Mouse (Mus musculus) cerebellum, postnatal 36 days (tissue): ENCODE results near the gene Dnase2b.
A peak's percentile ranks its signal among the peaks of the same experiment; 100 is the strongest.

Experiments used
- DNase-seq, 2 experiments: peaks; one replicate each; pipeline ENCODE4 v3.0.0; 2021 to 2022; ENCODE audit warnings: mixed read lengths in 2 of 2

The Dnase2b gene

DNA sequence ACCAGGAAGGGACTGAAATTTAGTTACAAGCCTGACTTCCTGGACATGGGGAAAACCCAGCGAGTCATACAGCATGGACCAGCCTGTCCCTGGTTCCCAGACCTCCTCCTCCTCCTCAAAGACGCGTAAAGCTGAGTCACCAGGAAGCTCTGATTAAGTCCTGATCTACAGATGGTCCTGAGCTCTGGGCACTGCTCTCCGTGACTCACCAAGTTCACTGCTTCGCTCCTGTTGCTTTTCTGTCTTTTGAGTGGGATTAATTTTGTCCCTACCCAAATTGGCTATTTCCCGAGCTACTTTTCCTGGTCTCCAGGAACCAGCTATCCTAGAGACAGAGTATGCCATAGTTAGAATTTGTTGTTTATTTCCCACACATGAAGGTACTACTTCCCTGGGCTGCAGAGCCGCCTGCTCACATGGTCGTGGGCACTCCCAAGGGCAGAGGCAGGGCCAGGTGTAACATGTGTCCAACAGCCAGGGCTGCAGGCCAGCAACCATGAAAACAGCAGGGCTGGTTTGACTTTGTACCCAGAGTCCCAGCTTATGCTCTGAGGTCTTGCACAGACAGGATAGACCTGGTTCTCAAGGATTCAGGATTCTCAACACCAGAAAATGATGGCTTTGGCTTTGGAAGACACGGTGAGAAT is 47.4 kb downstream of the Dnase2b start:
- DNase-seq = no peak

DNA sequence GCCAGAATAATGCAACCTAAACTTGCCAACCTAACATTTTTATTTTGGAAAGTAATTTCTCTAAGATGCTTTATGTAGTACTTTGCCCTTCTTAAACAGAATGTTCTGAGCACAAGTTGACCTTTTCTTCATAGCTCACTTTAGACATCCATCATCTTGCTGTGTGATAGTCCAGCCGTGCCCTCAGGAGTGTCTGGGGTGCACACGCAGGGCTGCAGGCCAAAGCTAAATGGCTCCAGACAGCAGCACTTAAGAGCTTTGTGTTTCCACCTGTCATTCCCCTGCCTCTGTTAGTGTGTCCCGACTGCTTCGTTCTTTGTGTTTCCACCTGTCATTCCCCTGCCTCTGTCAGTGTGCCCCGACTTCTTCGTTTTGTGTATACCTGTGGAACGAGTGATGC is 48.0 kb downstream of the Dnase2b start:
- no peak for DNase-seq

DNA sequence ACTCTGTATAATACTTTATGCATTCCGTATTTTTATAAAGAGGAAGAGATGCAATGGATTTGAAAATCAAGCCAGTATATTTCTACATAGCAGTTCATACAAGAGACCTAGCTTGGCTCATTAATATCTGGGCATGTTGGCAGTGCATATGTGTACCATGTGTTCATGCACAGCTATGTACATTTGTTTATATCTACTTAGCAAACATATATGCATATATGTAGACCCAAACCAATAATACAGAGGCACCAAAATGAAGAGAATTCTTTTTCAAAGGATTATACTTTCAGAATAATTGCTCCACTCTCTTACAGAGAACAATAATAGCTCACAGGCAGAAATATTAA is 50.4 kb downstream of the Dnase2b start:
- DNase-seq = no peak

DNA sequence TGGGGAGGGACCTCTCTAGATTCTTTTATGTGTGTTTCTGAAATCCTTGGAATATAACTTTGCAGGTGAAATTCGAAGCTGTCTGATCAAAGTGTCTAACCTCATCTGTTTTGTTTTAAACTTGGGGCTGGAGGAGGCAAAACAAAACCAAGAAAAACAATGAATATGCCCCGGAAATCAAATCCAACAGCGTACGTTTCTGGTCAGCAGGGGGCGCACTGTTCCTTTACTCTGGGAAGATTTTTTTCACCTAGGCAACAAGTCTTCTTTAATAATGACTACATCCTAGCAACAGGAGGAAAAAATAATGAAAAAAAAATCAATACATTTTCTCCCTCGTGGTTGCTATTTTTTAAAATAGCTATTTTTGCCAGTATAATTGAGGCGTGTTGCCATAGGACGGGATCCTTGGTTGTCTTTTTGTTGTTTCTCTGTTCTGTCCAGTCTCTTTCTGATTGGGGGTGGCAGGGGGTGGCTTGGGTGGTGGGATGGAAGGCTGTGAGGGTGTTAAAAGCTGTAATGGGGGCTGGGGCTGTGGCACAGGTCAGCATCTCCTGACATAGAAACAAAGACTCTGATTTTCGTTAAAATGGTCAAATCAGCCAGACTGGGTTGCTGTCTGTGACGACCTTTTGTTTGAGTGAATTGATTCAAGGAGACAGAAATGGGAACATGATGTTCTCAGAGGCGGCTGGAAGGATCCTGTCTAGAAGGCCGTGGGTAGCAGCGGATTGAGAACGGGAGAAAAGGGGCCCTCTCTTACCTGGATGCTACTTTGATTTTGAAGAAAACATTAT is 50.9 kb downstream of the Dnase2b start:
- DNase-seq = peak; percentile 77 to 85

DNA sequence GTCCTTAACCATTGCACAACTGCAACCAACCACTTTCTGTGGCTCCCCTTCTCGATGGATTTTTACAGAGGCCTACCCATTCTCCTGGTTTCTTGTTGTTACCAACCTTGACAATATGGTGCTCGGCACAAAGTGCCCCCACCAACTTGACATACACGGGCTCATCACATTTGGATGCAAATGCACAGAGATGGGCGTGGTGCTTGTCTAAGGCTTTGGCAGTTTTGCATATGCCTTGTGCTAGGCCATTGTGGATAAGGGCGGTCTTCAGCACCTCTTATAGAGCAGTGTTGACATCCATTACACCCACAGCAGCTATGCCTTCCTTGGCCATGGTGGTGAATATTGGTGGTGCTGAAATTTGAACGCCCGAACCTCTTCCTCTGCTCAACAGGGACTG is 52.5 kb downstream of the Dnase2b start:
- DNase-seq = no peak

DNA sequence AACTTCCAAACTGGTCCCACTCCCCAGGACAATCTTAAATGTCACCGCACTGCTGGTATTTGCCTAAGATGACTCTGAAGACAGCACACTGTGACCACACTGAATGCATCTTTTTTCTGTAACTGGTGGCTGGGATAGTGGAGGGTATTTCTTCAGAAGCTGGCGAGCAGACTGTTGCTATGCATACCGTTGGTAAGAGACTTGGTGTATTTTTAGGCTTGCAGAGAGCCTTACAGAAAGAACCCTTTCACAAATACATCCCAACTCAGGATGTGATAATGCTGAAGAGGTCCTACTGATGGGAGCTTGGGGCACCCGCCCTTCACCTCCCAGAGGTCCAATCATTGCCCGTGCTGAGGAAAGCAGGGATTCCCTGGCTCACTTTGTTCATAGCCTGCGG is 57.9 kb downstream of the Dnase2b start:
- no peak for DNase-seq

DNA sequence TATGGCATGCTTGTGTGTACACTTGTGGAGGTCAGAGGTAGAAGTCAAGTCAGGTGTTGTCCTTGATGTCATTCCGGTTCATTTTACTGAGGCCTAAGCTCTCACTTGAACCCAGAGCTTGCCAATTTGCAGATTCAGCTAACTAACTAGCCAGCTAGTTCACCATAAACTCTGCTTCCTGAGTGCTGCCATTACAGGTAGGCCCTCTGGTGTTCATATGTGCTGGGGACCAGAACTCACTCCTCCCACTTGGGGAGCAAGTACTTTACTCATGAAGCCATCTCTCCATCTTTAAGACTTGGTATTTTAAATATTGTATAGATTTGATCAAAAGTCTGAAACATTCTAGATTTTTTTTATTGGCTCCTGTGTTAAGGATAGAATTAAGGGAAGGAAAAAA is 58.8 kb downstream of the Dnase2b start:
- DNase-seq = no peak

DNA sequence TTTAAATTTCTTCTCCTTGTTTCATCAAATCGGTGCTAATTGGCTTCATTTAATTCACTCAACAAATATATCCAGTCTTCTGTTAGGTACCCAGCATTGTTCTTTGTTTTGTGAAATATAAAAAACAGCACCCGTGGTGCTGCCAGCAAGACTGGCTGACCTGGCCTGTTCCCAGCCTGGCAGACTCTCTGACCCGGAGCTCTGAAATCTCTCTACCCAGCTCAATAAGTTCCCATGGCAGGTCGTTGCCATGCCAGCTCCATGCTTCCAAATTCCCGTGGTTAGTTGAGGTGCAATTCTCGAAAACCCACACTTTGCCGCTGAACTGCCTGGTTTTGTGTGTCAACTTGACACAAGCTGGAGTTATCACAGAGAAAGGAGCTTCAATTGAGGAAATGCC is 60.6 kb downstream of the Dnase2b start:
- no peak for DNase-seq

DNA sequence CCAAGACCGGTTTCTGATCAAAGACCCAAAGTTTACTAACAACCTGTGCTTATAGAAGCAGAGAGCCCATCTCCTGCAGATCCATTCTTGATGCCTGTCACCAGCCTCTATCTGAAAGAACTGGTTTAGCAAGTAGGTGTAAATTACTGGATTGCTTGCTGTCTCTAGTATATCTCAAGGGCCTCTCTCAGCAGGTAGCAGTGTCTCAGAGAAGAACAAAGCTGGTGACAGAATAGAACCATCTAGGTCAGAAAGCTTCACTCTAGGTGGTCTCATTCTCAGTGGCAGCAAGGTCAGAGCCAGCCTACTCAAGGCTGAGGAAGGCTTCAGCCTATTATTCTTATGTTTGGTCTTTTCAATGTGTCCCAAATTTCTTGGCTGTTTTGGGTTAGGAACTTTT is 71.8 kb downstream of the Dnase2b start:
- no peak for DNase-seq

DNA sequence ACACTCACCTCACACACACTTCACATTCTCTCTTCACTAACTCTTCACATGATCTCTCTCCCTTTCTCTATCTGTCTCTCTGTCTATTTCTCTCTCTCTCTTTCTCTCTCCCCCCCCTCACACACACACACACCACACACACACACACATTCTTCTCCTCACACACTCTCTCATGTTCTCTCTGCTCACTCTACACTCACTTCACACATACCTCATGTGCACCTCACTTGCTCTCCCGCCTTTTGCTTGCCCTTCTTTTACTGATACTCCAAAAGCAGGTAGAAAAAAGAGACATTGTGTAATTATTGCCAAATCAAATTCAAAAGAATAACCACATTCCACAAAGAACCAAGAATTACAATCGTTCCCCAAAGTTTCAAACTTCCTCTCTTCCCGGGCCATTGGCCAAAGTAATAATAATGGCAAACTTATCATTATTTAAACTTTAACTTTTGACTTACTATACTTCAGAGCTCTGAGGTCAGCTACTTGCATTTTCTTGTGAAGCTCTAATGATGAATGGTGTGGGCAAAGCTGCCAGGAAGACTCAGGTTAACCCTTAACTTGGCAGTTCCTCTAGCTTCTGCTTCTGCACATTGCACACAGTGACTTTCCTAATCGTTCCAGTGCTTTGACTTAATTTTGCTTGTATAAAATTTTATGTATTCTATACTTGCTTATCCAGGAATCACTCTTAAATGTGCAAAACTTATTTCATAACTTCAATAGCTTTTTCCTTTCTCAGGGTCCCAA is 74.7 kb downstream of the Dnase2b start:
- no peak for DNase-seq

DNA sequence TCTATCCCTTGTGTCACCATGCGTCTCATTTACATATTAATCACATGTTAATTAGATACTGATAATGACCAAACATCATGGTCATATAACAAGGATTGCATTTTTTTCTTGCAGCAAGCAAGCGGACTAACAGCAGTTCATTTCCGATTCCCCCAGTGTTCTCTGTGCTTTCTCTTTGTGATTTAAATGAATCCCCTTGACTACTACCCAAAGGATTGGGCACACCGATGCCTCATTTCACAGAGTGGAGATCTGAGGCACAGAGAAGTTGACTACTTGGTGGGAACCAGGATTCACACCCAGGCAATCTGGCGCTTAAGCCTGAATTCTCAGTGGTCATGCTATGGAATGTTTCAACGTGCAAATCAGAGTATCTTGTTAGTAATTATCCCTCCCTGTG is 80.4 kb downstream of the Dnase2b start:
- no peak for DNase-seq
